Mouse (Mus musculus) mouse embryonic stem cell (cell line): Measurements from ENCODE around the gene Mpp5.

ENCODE experiments used
- in situ Hi-C, 2 experiments: fragments of 300-500 bp; cut with MboI; formaldehyde crosslinking; loops; 1 replicate in 1 of 2; 3 replicates in 1 of 2; pipeline ENCODE4 v1.14.3; 2019 to 2020; ENCODE audit warnings: low sequenced_read_pairs in 2 of 2, low pct_unique_long_range_greater_than_20kb in 1 of 2, mixed read lengths in 1 of 2; ENCODE audit not compliant: unreplicated experiment in 1 of 2

The Mpp5 gene

GRCm38 (mm10) chr12:78814437-78814836 lies 65.7 kb downstream of the Mpp5 start:
- in situ Hi-C loops = no loop called here

- in situ Hi-C loops = no loop called here
Measured at GRCm38 (mm10) chr12:78834496-78834895, 85.8 kb downstream of the Mpp5 start.

GRCm38 (mm10) chr12:78839906-78840305 lies 91.2 kb downstream of the Mpp5 start:
- in situ Hi-C loops = no loop called here

GRCm38 (mm10) chr12:78842429-78842828 lies 93.7 kb downstream of the Mpp5 start:
- in situ Hi-C loops = no loop called here

- in situ Hi-C loops = no loop called here
Measured at GRCm38 (mm10) chr12:78848246-78848645, 99.5 kb downstream of the Mpp5 start.

- in situ Hi-C loops = no loop called here
Measured at GRCm38 (mm10) chr12:78860921-78861495, 112.3 kb downstream of the Mpp5 start.

GRCm38 (mm10) chr12:78861496-78862253 lies 113.0 kb downstream of the Mpp5 start, which contains the start of the genes Atp6v1d and Eif2s1:
Gene Atp6v1d (minus strand): TSS chr12:78861638.
Gene Eif2s1 (plus strand): TSS chr12:78861819.
- in situ Hi-C loops = no loop called here

- in situ Hi-C loops = no loop called here
Measured at GRCm38 (mm10) chr12:78862254-78862730, 113.6 kb downstream of the Mpp5 start.

GRCm38 (mm10) chr12:78865434-78865833 lies 116.7 kb downstream of the Mpp5 start:
- in situ Hi-C loops = no loop called here

GRCm38 (mm10) chr12:78868115-78868514 lies 119.4 kb downstream of the Mpp5 start:
- in situ Hi-C loops = no loop called here

GRCm38 (mm10) chr12:78874581-78874980 lies 125.9 kb downstream of the Mpp5 start:
- in situ Hi-C loops = no loop called here

- in situ Hi-C loops = no loop called here
Measured at GRCm38 (mm10) chr12:78890062-78890461, 141.4 kb downstream of the Mpp5 start.
